In the genomic region with DNA sequence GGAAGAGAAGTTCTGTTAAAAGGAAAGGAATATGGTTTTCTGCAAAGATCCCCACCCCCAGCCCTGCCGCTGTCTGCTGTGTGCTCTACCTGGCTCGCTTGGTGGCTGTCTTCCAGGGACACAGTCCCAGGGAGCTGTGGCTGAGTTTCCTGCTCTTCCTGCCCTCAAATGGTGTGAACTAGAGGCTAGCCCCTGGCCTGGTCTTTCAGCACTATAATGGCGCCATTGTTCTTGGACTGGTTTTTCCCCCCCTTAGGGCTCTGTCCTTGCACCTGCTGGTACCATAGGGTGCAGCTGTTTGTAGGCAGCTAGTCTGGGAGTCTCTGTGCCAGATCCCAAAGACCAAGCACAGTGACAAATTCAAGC, we compare ENCODE assay signal across 12 mouse cellular contexts. TPM values are rescaled to one million over a fixed set of nuclear protein-coding genes. Genes with fewer than 3 reads are reported as not detected.
DNase-seq lines count a peak whose midpoint lies in the region; ATAC-seq and TF ChIP-seq lines count a peak whose summit lies in the region.
"Had no signal": no experiment of that assay in that cellular context is flagged by ENCODE, and none has a peak within 500 bp of the region (broad histone marks: within the 10 kb centered on the region; RNA-seq: fewer than 3 reads in every experiment).

No protein-coding gene starts in this region.

- WGBS in hindbrain, embryonic 11.5 days = 63% methylated on average over 3 of the region's 3 CpGs
- 52% methylated on average over 3 of the region's 3 CpGs for WGBS in midbrain, embryonic 15.5 days
- WGBS in heart, embryonic 11.5 days (ENCODE audit: insufficient replicate concordance) = 84% methylated on average over 3 of the region's 3 CpGs

- no peaks in the 10 kb centered on the region for H3K9me3 ChIP-seq in hindbrain, embryonic 11.5 days (ENCODE audit: control insufficient read depth, low read length)
- H3K9me3 ChIP-seq in midbrain, embryonic 15.5 days = no peaks in the 10 kb centered on the region
- H3K9me3 ChIP-seq in heart, embryonic 11.5 days (replicated peaks; ENCODE audit: control insufficient read depth, low read length) = no peaks in the 10 kb centered on the region

- peaks cover 6% of the 10 kb centered on the region for H3K4me1 ChIP-seq in hindbrain, embryonic 11.5 days (replicated peaks; ENCODE audit: control insufficient read depth, insufficient read depth, low read length)
- H3K4me1 ChIP-seq in midbrain, embryonic 15.5 days = peaks cover 33% of the 10 kb centered on the region
- peaks cover 20% of the 10 kb centered on the region for H3K4me1 ChIP-seq in heart, embryonic 11.5 days (ENCODE audit: control insufficient read depth, insufficient read depth, low read length)

- no peaks in the 10 kb centered on the region for H3K27me3 ChIP-seq in hindbrain, embryonic 11.5 days (ENCODE audit: control insufficient read depth, insufficient read depth, low read length)
- no peaks in the 10 kb centered on the region for H3K27me3 ChIP-seq in midbrain, embryonic 15.5 days (replicated peaks)
- H3K27me3 ChIP-seq in heart, embryonic 11.5 days (ENCODE audit: control insufficient read depth, insufficient read depth, low read length) = no peaks in the 10 kb centered on the region
- H3K27me3 ChIP-seq: CH12.LX had no signal

- peak overlapping the region; percentile 72 for H3K27ac ChIP-seq in layer of hippocampus, adult 2 months
- H3K27ac ChIP-seq in hindbrain, embryonic 11.5 days (ENCODE audit: low read depth, low read length) = peak overlapping the region; percentile 56
- H3K27ac ChIP-seq in midbrain, embryonic 15.5 days = peak overlapping the region; percentile 86
- H3K27ac ChIP-seq in heart, embryonic 11.5 days (ENCODE audit: low read depth, low read length) = no peak overlapping the region

- no peaks in the 10 kb centered on the region for H3K36me3 ChIP-seq in hindbrain, embryonic 11.5 days (ENCODE audit: control insufficient read depth, insufficient read depth, low read length)
- H3K36me3 ChIP-seq in midbrain, embryonic 15.5 days (replicated peaks) = no peaks in the 10 kb centered on the region; the same call in 1 of the 2 replicates
- peaks cover 12% of the 10 kb centered on the region; the same call in 1 of the 2 replicates for H3K36me3 ChIP-seq in heart, embryonic 11.5 days (ENCODE audit: control insufficient read depth, insufficient read depth, low read length)

- no peak overlapping the region for H3K9ac ChIP-seq in hindbrain, embryonic 11.5 days (ENCODE audit: low read depth, low read length)
- H3K9ac ChIP-seq in midbrain, embryonic 15.5 days = no peak overlapping the region
- H3K9ac ChIP-seq in heart, embryonic 11.5 days (ENCODE audit: low read depth, low read length) = no peak overlapping the region

- no peak for TF ChIP-seq CTCF in layer of hippocampus, adult 2 months (conservative IDR thresholded peaks at IDR 0.05)

- no peak for DNase-seq in layer of hippocampus, adult 2 months (ENCODE audit: low spot score in 2 of 2)
- DNase-seq in layer of hippocampus, adult 9-10 months (ENCODE audit: low spot score) = no peak
- peak; percentile 63 for DNase-seq in ZHBTc4 (ENCODE audit: low read depth, low spot score)
- peak; percentile 25 for DNase-seq in hindbrain, embryonic 11.5 days (ENCODE audit: low spot score)
- DNase-seq: adrenal gland, adult 2 months; left cerebral cortex, postnatal 4 days; lung, postnatal 14 days had no signal

- H3K4me3 ChIP-seq in layer of hippocampus, adult 2 months = no peak overlapping the region
- H3K4me3 ChIP-seq in hindbrain, embryonic 11.5 days (ENCODE audit: low read depth, low read length) = no peak overlapping the region
- H3K4me3 ChIP-seq in midbrain, embryonic 15.5 days = no peak overlapping the region
- H3K4me3 ChIP-seq in heart, embryonic 11.5 days (ENCODE audit: low read depth, low read length) = no peak overlapping the region

- H3K4me2 ChIP-seq in hindbrain, embryonic 11.5 days (replicated peaks; ENCODE audit: low read depth, low read length) = no peak overlapping the region
- H3K4me2 ChIP-seq in midbrain, embryonic 15.5 days = peak overlapping the region; percentile 21
- H3K4me2 ChIP-seq in heart, embryonic 11.5 days = no peak overlapping the region

- peak; percentile 37; the same call in 1 of the 2 replicates for ATAC-seq in hindbrain, embryonic 11.5 days (ENCODE audit: low FRiP score)
- ATAC-seq in midbrain, embryonic 15.5 days (replicated peaks) = peak; percentile 65
- ATAC-seq in megakaryocyte, adult 5-6 weeks (ENCODE audit: poor library complexity, severe bottlenecking) = no peak
- no peak for ATAC-seq in erythroid progenitor cell, adult 5-6 weeks (replicated peaks; ENCODE audit: low FRiP score, poor library complexity, severe bottlenecking)
- ATAC-seq in heart, embryonic 11.5 days (replicated peaks; ENCODE audit: insufficient number of reproducible peaks, low FRiP score, low TSS enrichment) = no peak

RNA-seq across cellular contexts. Expression of a gene that starts 50.9 kb away (rescaled TPM):
- total RNA-seq in layer of hippocampus, adult 2 months (2021) = 10 to 100 TPM; 32.3 to 33.5 TPM
- polyA plus RNA-seq in hindbrain, embryonic 11.5 days (2014; fragmentation: Nextera tagmentation; extraction: Ambion mirVana) = 11.5 and 12.7 TPM in 2 replicates
- 13.6 and 13.9 TPM in 2 replicates for polyA plus RNA-seq in midbrain, embryonic 15.5 days (2015; fragmentation: Nextera tagmentation; extraction: Ambion mirVana)
- total RNA-seq in megakaryocyte, adult 5-6 weeks (2015) = 0.16 and 0.91 TPM in 2 replicates
- 0.16 and 0.29 TPM in 2 replicates for total RNA-seq in megakaryocyte, adult 5-6 weeks (2017)
- 0.72 TPM in 1 of 2 replicates, not detected in the other for total RNA-seq in erythroid progenitor cell, adult 5-6 weeks (2015; ENCODE audit: low replicate concordance)
- 0.90 TPM in 1 of 2 replicates, not detected in the other for total RNA-seq in erythroid progenitor cell, adult 5-6 weeks (2017; ENCODE audit: low replicate concordance)
- polyA plus RNA-seq in heart, embryonic 11.5 days (2014; fragmentation: Nextera tagmentation; extraction: Ambion mirVana) = 10.5 and 11.3 TPM in 2 replicates

Comparison
In these comparisons a context has a peak if more than half of its experiments do, and no peak if none do; other contexts are left out.
1. DNase-seq: peak in ZHBTc4 (single experiment) and hindbrain, embryonic 11.5 days (single experiment); none in layer of hippocampus, adult 2 months (0 of 2) and layer of hippocampus, adult 9-10 months (single experiment).
2. ATAC-seq: peak in hindbrain, embryonic 11.5 days (single experiment) and midbrain, embryonic 15.5 days (single experiment); none in megakaryocyte, adult 5-6 weeks (single experiment), erythroid progenitor cell, adult 5-6 weeks (single experiment) and heart, embryonic 11.5 days (single experiment).
3. RNA of a gene that starts 50.9 kb away (total RNA-seq): 32.3 to 33.5 TPM in layer of hippocampus, adult 2 months; 0.16 to 0.91 TPM in megakaryocyte, adult 5-6 weeks and 0.72 to 0.90 TPM in erythroid progenitor cell, adult 5-6 weeks; every median in the first group is over 10 times any median in the second.